Mouse (Mus musculus) thymus, postnatal 0 days (tissue): ENCODE data around the gene Parp14. TPM values are rescaled to one million over a fixed set of nuclear protein-coding genes. Genes with fewer than 3 reads are reported as not detected.

Experiments used
- DNase-seq: peaks from one replicate; pipeline ENCODE4 v3.0.0-alpha.2; 2015; ENCODE audit warnings: low spot score
- polyA plus RNA-seq: library from polyadenylated mRNA; unstranded; fragments of >200 nt; fragmentation: Nextera tagmentation; extraction: Ambion mirVana; gene quantifications from 2 replicates; pipeline ENCODE4 v1.2.1, GENCODE M21; 2015

The Parp14 gene
- polyA plus RNA-seq, 1 experiment from 2014 or later = 5.3 TPM

GRCm38 (mm10) chr16:35787568-35788189 lies 83.7 kb downstream of the Parp14 start:
- no peak for DNase-seq

DNA sequence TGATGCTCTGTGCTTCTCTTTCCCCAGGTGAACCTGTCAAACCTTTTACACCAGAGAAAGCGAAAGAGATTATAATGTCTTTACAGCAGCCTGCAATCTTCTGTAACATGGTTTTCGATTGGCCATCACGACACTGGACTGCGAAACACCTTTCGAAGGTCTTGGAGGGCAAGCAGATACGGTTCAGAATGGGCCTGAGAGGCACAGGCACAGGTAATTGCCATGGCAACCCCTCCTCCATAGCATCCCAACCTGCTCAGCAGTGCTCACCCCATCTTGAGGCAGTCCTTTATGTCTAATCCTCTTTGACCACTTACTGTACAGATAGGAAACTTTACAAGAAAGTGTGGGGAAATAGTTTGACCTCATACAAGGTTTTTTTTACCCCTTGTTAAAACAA lies 84.2 kb downstream of the Parp14 start:
- no peak for DNase-seq

GRCm38 (mm10) chr16:35784134-35784725 lies 87.1 kb downstream of the Parp14 start:
- DNase-seq = no peak

DNA sequence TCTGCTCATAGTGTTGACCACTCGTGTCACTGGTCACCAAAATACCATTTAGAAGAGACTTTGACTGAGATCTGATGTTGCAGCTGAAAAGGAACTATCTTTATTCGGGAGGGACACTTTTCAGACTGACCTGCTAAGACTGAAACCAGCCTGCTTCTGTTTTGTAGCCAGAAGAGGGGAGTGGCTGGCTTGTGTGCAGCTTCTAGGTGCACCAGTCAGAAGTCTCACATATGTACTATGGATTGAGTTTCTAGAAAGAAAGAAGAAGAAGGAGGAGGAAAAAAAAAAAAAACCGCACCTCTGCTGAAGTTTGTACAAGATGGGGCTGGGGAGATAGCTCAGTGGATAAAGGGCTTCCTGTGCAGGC lies 88.2 kb downstream of the Parp14 start:
- no peak for DNase-seq

Other genes starting within 250 kb of the Parp14 start
- gene Dirc2, start 102.2 kb downstream of the Parp14 start, polyA plus RNA-seq = 10.6 and 11.4 TPM in 2 replicates
- 17.1 and 18.5 TPM in 2 replicates for gene Hspbap1, start 101.2 kb downstream of the Parp14 start, polyA plus RNA-seq
- gene Parp9, start 66.9 kb upstream of the Parp14 start, polyA plus RNA-seq = 39.6 and 44.4 TPM in 2 replicates
- 24.9 and 26.4 TPM in 2 replicates for gene Dtx3l, start 67.6 kb upstream of the Parp14 start, polyA plus RNA-seq
- 34.2 and 35.9 TPM in 2 replicates for gene Kpna1, start 107.2 kb upstream of the Parp14 start, polyA plus RNA-seq
- 9.8 and 10.1 TPM in 2 replicates for gene Wdr5b, start 169.6 kb upstream of the Parp14 start, polyA plus RNA-seq
- gene Fam162a, start 200.1 kb upstream of the Parp14 start, polyA plus RNA-seq = 230 and 278 TPM in 2 replicates
- 59.5 and 63.8 TPM in 2 replicates for gene Ccdc58, start 200.1 kb upstream of the Parp14 start, polyA plus RNA-seq